Mouse (Mus musculus): ENCODE measurements around the gene Nanos3. TPM values are rescaled to one million over a fixed set of nuclear protein-coding genes. Genes with fewer than 3 reads are reported as not detected.

Gene Nanos3
- 1 to 10 TPM in 1 of 2 experiments, not detected in 1; 1.1 TPM for polyA plus RNA-seq (2017; shearing (Covaris generic))

DNA sequence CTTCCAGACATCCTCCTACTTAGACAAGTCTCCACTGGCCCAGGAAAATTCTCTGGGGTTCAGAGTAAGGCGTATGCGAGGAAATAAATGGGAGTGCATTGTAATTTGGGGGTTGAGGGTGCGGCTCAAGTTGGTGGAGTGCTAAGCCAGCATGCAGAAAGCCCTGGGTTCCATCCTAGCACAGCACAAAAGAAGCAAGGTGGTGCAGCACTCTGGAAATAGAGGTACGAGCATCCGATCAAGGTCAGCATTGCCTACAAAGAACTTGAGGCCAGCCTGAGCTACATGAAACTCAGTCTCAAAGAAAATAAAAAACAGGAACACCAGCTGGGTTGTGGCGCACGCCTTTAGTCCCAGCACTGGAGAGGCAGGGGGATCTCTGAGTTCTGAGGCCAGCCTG lies at the start of gene Nanos3:
Gene Nanos3, minus strand, starts transcription at position 101 of the 400 bp plus-strand sequence.
- ATAC-seq, result no peak

DNA sequence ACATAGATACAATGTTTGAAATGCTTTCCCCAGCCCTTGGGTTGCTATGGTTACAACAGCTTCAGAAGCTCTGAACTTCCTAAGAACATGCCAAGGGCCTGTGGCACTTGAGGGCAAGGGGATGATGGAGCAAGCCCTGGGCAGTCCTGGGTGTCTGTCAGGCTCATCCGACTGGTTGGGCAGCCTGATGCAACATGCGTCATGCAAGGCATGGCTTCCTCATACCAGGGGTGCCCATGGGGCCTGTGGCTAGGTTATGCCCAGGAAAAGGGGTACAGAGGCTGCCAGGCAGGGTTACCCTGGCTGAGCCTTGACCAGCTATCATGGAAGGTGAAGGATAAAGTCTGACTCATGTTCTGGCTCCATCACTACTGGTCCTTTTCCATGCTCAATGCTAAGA lies 48.0 kb upstream of the Nanos3 start:
- no peak for ATAC-seq

DNA sequence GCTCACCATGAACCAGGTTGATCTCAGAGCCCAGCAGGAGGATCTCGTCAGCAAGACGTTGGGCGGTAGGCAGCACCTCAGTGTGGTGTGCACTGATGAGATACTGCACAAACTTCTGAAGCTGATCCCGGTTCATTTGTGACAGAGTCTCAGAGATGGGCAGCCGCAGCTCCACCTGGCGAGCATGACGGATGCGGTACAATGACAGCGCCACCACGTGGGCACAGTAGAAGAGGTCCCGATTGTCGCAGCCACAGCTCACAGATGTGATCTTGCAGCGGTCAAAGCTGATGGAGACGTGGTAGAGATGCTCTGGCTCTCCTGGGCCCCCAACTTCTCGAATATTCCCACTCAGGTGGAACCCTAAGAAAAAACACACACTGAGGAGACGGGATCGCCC lies 45.7 kb upstream of the Nanos3 start:
- ATAC-seq, result no peak

DNA sequence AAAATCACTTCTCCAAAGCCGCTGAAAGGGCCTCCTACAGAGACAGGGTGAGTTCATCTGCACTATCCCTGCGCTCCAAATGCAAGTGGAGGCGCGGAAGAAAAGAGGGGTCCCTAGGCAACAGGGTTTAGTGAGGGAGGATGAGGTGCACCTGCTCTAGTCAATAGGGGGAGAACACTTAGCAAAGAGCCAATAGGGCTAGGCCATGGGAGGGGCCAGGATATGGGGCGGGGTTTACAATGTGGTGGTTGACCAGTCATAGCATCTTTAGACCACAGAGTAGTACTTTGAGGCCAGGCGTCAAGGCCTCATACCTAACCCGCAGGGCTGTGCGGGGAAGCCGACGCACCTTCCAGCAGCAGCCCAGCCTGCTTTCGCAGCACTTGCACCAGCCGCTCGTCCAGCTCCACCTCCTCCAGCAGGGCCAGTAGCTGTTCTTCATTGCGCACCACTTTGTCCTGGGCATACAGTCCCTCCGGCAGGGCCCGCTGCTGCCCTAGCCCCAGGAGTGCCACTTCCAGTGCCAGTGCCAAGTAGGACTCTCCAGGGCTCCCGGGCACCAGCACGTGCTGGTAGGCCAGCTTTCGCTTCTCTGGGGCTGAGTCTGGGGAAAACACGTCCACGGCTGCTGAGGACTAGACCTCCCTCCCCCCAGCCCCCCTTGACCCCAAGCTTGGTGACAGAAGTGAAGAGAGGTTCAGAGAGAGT lies 38.5 kb upstream of the Nanos3 start:
- ATAC-seq, result no peak

DNA sequence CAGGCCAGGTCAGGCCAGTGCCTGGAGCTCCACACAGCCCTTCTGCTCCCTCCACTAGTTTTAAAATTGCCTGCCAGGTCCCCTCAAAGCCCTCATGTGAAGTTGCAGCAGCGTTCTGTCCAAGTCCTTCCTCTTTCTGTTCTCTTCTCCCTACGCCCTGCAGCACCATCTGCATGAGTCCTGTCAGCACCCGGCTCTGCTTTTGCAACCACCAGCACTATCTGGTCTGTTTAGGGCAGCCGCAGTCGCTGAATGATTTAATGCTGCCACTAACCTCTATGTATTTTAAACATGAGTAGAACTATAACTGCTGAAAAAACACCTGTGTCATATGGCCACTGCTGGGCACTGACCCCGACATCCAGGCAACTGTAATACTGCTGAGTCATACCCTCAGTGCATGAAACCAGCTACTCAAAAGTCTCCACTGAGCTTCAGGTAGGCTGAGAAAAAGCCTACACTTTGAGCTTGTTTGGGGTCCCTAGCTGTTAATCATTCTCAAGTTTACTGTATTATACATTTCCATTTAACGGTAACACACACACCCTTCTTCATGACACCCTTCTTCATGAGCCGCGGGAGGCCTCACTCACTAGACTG lies 37.6 kb upstream of the Nanos3 start:
- ATAC-seq, result no peak

DNA sequence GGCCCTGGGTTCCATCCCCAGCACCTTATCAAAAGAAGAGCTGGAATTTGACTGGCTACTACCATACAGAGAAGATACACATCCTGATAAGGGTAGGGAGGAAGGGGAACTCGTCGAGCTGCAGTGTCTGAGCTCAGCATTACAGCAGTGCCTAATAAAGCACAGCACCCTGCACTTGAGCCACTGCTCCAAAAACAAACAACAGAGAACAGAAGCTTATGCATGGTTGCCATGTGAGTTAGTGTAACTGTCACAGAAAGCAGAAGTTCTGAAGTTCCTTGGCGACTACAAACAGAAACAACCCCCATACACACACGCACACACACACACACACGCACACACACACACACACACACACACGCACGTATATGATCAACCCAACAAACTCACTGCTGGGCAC lies 35.1 kb upstream of the Nanos3 start:
- ATAC-seq, result no peak

DNA sequence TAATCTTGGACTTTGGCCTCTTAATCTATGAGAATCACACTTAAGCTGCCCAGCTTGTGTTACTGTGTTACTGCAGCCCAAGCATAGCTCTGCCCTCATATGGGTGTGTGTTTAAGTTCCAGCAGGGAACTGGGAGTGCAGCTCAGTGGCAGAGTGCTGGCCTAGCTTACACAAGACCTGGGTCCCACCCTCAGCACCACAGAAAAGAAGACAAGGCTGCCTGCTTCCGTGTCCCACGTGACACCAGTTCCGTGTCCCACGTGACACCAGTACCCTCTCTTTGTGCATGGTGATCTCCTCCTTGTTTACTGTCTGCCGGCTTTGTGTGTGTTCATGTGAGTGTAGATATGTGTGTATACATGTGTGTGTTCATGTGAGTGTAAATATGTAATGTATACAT lies 33.1 kb upstream of the Nanos3 start:
- no peak for ATAC-seq

DNA sequence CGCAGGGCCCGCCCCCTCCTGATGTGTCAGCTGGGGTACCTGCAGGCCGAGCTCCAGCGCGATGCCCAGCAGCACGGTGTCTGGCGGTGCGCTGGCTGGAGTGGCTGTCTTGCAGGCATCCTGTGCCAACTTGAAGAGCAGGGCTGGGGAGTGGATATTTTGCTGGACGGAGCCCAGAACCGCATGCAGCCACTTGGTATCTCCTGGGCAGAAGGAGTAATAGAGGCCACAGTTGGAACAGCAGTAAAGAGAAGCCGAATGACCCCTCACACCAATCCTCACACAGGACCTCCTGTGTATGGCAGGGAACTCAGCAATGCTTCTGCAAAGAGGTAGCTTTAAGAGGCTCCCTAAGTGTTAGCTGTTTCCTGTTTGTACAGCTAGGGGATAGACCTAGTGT lies 32.2 kb upstream of the Nanos3 start:
- ATAC-seq, result no peak

DNA sequence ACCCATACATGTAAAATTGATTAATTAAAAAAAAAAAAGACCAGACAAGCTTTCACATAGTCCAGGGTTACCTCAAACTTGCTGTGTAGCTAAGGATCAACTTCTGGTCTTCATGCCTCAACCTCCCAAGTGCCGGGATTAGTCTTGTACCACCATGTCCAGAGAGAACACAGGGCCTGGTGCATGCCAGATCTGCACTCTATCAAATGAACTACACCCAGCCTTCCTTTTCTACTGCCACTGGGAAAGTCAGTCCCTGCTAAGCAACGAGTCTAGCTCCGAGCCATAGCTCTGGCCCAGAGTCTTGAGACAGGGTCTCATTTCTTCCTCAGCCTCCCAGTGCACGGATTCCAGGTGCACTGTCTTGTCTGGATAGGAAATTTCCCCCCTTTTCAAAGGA lies 28.3 kb upstream of the Nanos3 start:
- no peak for ATAC-seq

DNA sequence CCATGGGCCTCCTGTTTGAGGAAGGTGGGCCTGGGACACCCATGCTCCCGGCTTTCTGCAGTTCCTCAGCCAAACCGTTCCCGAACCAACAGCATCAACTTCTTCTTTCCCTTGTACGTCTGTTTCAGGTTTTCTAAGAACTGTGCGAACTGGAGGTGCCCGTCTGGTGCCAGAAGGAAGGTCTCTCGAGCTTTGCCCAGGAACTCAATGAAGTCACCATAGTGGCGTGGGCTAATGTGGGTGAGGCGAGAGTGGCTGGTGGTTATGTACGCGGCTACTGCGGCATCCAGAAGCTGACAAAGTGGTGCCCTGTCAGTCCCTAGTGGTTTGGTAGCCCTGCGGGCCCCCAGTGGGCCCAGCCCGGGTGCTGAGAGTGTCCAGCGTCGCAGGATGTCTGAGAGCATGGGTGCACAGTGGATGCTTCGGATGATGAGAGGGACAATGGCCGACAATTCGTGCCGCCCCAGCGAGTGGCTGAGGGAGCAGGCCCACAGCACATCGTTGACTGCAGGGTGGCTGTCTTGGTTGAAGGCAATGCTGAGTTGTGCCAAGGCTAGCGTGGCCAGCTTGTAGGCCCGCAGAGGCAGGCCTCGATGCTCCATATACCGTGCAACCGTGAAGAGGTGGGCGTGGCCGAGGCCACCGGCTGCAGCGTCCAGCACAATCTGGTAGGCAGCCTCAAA lies 27.0 kb upstream of the Nanos3 start:
- ATAC-seq, result no peak

DNA sequence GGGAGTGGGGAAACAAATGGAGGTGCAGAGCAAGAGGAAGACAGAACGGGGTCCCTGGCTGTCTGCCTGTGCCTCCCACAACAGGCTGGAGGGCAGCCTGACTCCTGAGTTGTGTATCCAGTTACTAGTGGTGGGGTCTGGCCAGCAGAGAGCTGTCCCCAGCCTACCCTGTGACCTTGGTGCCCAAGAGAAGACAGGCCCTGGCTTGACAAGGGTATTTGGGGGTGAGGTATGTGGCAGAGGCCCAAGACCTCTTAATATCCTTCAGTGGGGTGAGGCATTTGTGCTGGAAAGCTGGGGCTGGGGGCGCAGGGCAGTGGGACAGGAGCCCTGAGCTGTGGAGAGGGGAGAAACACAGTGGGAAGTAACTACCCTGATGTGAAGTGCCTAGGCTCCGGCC lies 26.2 kb upstream of the Nanos3 start:
- ATAC-seq, result no peak

DNA sequence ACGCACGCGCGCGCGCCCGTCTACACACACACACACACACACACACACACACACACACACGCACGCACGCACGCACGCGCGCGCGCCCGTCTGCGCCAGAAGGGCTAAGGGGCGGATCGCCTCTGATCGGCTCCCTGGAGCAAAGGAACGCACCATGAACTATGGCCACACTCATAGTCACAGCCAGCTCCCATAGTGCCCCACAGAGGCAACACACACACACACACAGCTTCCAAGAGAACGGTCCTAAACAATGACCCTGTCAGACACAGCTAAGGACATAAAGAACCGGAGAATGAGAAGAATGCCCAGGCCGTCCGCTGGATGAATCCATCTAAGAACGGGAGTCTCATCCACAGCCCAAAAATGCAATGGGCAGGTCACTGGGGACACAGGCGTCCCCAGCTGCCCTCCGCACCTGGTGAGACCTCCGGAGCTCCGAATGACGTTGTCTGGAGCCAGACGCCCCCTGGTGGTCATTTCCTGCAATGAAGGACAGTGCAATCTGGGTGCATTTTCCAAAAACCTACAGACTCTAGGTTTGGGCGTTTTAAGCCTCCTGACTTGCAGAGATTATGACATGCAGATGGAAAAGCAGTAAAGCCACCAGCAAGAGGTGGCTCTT lies 25.3 kb upstream of the Nanos3 start:
- peak; percentile 47 for ATAC-seq

DNA sequence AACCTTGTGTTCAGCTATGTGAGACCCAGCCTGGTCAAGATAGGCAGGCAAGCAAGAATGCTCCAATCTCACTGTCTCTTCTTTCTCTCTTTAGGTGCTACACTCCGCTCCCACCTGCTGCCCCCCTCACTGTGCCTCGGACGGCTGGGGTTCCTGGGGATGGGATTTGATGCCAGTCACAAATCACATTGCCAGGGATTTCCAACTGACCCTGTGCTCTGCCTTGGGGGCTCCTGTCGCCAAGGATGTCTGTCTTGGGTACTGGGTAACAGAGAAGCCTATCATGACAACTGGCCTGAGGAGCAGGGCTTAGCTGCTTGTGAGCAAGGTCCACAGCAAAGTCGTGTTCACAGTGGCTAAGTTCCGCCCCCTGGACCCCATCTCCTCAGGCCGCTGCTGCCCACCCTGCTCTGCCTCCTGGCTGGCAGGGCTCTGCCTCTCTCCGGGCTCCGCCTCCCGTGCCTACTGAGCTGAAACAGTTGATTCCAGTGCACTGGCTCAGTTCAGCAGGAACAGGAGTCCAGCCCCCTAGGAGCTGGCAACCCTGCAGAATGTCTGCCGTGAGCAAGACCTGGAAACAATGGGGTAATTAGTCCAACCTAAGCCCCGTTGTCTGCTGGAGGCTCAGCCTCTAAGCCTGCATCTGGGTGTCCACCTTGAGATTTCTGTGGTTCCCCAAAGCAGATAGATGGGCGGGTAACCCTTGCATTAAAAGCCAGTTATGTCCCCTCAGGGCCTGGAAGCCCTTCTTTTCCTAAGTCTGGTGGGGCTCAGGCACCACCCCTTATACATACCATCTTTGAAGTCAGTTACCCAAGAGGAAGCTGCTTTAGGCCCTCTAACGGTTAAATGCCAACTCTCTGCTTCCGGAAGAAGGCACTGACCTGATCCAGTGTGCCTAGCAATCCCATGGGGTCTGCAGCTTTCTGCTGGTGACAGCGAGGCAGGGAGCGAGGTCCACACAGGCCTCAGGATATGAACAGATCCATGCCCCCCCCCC lies 23.7 kb upstream of the Nanos3 start:
- ATAC-seq, result no peak

DNA sequence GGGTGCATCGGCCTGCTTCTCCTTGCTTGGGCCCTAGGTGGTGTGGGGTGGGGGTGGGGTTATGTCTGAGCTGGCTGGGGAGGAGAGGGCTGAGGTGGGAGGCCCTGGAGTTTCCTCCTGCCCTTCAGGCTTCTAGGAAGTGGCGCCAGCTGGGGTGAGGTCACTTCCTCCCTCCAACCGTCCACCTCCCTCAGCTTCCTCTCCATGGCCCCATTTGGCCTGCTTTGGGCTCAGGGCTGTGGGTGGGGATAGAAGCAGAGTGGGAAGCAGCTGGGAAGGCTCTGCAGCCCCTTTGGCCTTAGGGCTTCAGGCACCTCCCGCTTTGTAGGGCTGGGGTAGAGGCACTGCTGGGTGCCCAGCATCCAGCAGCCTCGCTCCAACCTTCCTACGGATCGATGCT lies 22.8 kb upstream of the Nanos3 start:
- ATAC-seq, result no peak

DNA sequence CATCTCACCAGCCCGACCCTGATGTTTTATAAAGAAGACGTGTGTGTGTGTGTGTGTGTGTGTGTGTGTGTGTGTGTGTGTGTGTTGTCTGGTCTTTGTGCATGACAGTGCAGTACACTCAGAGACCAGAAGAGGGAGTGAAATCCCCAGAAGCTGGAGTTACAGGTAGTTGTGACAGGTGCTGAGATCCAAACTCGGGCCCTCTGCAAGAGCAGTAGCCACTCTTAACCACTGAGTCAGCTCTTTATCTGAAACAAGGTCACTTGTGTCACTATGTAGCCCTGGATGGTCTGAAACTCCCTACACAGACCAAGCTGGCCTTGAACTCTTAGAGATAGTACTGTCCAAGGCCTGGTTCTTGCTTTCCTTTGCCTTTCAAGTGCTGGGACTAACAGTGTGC lies 21.6 kb upstream of the Nanos3 start:
- ATAC-seq, result no peak

DNA sequence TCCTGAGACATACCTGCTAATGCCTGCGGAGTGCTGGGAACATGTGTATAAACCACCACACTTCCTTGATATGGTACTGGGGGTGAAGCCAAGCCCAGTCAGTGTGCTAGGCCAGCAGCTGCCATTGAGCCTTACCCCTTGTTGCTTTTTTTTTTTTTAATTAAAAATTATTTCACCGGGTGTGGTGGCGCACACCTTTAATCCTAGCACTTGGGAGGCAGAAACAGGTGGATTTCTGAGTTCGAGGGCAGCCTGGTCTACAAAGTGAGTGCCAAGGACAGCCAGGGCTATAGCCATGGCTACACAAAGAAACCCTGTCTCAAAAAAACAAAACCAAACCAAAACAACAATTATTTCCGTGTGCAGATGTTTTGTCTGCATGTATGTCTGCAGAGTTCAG lies 20.1 kb upstream of the Nanos3 start:
- ATAC-seq, result no peak

DNA sequence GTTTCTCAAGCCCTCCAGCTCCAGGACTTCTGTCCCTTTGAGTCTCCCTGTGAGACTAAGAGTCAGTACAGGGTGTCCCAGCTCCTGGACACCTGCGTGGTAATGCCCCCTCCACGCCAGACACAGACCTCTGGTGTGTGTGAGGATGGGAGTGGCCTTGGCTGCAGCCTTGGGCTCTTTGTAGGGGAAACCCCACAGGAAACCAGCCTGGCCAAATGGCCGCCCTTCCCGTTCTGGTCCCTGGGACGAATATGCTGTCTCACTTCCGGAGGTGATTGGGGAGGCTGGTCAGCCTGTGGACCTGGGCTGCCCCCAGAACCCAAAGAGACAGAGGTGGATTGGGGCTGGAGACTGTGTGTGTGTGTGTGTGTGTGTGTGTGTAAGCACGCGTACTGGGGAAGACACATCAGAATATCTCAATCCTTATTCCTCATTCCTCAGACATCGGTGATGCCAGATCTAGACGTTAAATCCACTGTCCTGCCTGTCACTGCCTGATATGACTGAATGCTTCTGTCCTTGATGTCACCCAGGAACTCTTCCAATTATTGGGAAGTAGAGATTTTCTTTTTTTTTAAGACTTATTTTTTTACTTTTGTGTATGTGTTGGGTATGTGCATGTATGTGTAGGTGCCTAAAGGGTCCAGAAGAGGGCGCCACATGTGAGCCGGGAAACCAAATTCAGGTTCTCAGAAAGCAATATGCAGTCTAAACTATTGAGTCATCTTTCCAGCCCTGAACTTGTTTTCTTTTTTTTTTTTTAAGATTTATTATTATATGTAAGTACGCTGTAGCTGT lies 19.2 kb upstream of the Nanos3 start:
- peak; percentile 9 for ATAC-seq

DNA sequence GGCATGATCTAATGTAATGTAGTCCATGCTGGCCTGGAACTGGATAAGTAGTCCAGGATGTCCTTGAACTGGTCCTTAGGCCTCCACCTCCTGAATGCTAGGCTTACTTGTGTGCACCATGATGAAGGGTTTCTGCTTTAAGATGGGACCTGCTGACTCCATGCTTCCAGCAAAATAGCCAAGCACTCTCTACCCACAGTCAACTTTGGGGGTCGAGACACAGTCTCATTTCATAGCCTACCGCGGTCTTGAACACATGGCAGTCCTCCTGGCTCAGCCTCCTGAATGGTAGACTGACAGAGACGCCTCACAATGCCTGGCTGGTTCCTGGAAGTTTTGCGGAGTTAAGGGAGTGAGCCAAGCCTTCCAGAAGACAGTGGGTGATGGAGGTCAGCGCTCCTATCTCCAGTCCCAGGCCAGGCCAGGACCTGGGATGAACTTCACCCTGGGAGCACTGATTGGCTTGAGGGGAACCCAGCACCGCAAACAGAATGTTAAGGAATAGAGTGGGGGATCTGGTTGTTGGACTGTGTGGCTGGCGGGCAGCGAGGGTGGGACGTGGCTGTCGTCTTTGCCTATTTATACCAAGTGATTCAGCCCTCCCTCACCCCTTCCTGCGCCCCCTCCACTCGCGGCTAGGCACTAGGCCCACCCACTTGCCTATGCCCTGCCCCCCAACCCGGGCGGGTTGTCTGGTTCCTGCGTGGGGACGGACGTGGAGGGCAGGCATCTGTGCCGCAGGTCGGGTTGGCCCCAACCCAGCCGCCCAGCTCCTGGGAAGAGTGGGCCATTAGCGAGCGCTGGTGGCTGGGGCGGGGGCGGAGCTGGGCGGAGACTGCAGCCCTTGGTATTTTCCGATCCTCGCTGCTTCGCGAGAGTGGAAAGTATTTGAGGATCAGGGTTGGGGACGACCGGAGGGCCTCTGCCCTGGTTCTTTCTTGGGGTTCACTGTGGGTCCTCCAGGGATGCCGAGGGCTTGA lies 18.2 kb upstream of the Nanos3 start:
- ATAC-seq, result peak; percentile 45

DNA sequence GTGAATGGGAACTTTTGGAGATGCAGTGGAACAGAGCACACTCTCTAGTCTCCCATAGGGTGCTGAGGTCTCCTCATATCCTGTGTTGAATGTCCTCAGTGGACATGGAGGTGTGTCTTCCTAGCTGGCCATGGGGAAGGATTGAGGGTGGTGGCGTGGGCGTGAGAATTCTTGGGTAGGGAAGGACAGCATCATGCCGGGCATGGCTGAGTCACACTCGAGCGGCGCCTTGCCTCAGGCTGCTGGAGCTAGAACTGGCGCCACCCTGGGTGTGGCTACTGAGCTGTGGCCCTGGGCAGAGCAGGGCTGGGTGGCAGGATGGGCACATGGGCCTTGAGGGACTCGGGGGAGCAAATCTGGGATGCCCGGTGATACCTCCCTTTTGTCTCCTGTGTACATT lies 17.4 kb upstream of the Nanos3 start:
- ATAC-seq, result no peak

DNA sequence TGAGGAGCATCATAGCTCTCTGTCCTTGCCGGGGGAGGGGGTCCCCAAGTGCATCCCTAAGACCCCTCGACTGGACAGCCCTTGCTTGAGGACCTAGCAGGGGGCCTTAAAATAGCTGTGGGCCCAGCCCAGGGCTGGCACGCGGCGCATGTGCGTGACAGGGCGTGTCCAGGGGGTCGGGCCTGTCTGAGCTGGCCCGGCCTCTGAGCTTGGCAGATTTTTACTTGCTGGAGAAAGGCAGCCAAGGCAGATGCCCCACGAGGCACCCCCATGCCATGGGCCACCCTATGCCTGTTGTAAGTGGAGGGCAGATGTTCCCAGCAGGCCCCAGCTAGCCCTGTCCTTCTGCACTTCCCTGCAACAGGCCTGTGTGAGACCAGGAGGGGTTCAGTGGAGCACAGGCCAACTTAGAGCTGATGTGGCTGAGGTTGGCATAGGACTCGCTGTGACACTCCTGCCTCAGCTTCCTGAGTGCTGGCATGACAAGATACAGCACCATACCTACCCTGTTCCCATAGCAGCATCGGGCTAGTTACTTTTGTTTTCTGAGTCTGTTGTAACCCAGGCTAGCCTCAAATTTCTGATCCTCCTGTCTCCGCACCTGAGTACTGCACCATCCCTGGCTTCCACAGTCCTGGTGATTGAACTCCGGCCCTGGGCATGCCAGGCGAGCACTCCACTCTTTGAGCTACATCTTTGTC lies 16.7 kb upstream of the Nanos3 start:
- ATAC-seq, result no peak

Measured in activated CD4-positive, CD25-positive, alpha-beta regulatory T cell, adult 4 months (primary cell).